Mouse (Mus musculus) G1E (cell line): Measurements from ENCODE around the gene Kat14.

ENCODE experiments used
- CTCF ChIP-seq: IDR thresholded peaks from 2 replicates; pipeline ENCODE4 v1.5.1; 2012; ENCODE audit warnings: low read depth, low read length, inconsistent platforms, mixed read lengths
- GATA1 ChIP-seq: IDR thresholded peaks from 2 replicates; pipeline ENCODE4 v1.6.1; 2012; ENCODE audit warnings: borderline replicate concordance, low read length, inconsistent platforms, mixed read lengths
- TAL1 ChIP-seq: conservative IDR thresholded peaks from 2 replicates; pipeline ENCODE4 v1.6.1; 2012; ENCODE audit warnings: low read depth, low read length, inconsistent platforms, mixed read lengths

- no peak for TF ChIP-seq CTCF
- no peak for TF ChIP-seq GATA1
- no peak for TF ChIP-seq TAL1
These were observed 37.1 kb upstream of the Kat14 start, which contains the start of gene Ovol2 for GRCm38 (mm10) chr2:144331401-144332302.
